Mouse (Mus musculus) limb, embryonic 14.5 days (tissue): Measurements from ENCODE around the gene Clrn1. TPM values are rescaled to one million over a fixed set of nuclear protein-coding genes. Genes with fewer than 3 reads are reported as not detected.

ENCODE experiments used
- ATAC-seq: fragments of 200-750 bp; cut with Nextera tagmentation; 2 replicates; pipeline ENCODE4 v1.8.0; 2017; ENCODE audit warnings: low read depth, moderate number of reproducible peaks, moderate TSS enrichment; ENCODE audit not compliant: low FRiP score
- DNase-seq: peaks from one replicate; pipeline ENCODE4 v3.0.0-alpha.2; 2015; ENCODE audit warnings: low spot score
- H3K27ac ChIP-seq: fragments of 300-500 bp; sonication (generic); replicated peaks from 2 replicates; pipeline ENCODE4 v1.5.1; 2014; ENCODE audit warnings: low read depth, mild to moderate bottlenecking, low read length, moderate library complexity, mixed read lengths
- H3K27me3 ChIP-seq: fragments of 300-500 bp; sonication (generic); 2 replicates; pipeline ENCODE4 v1.6.1; 2014; ENCODE audit warnings: low read length, mixed read lengths; ENCODE audit not compliant: control insufficient read depth, insufficient read depth
- H3K36me3 ChIP-seq: fragments of 300-500 bp; sonication (generic); 2 replicates; pipeline ENCODE4 v1.6.1; 2014; ENCODE audit warnings: mild to moderate bottlenecking, low read length, moderate library complexity, mixed read lengths; ENCODE audit not compliant: control insufficient read depth, insufficient read depth
- H3K4me1 ChIP-seq: fragments of 300-500 bp; sonication (generic); 2 replicates; pipeline ENCODE4 v1.6.1; 2014; ENCODE audit warnings: antibody characterized with exemption, low read length, mixed read lengths; ENCODE audit not compliant: control insufficient read depth, insufficient read depth
- H3K4me2 ChIP-seq: fragments of 300-500 bp; sonication (generic); replicated peaks from 2 replicates; pipeline ENCODE4 v1.6.1; 2014; ENCODE audit warnings: low read depth, mild to moderate bottlenecking, low read length, moderate library complexity; ENCODE audit not compliant: severe bottlenecking
- H3K4me3 ChIP-seq: fragments of 300-500 bp; sonication (generic); replicated peaks from 2 replicates; pipeline ENCODE4 v1.5.1; 2014; ENCODE audit warnings: low read length
- H3K9ac ChIP-seq: fragments of 300-500 bp; sonication (generic); 2 replicates; pipeline ENCODE4 v1.6.1; 2014; ENCODE audit warnings: mild to moderate bottlenecking, low read depth, low read length, moderate library complexity; ENCODE audit not compliant: severe bottlenecking
- H3K9me3 ChIP-seq: fragments of 300-500 bp; sonication (generic); 2 replicates; pipeline ENCODE4 v1.6.1; 2016; ENCODE audit warnings: low read length; ENCODE audit not compliant: control insufficient read depth
- POLR2A ChIP-seq: fragments of 200-500 bp; IDR thresholded peaks from 2 replicates; pipeline ENCODE4 v1.8.0; 2012; ENCODE audit warnings: inconsistent platforms, mild to moderate bottlenecking, moderate library complexity, borderline replicate concordance; ENCODE audit not compliant: insufficient read depth, insufficient read length; ENCODE audit errors: extremely low read depth
- WGBS: fragments of 180-500 bp; shearing (Covaris S2); extraction: QIAGEN DNeasy Blood & Tissue Kit; methylation state at CpG from one replicate; pipeline ENCODE4 v1.1.7; 2014; 5-methylcytosine and 5-hydroxymethylcytosine counted together
- polyA plus RNA-seq, 2 experiments: library from polyadenylated mRNA; depleted of rRNA in 1 of 2; stranded (reverse) in 1 of 2; unstranded in 1 of 2; fragments of >200 nt; fragmentation: Nextera tagmentation in 1 of 2; extraction: Ambion mirVana in 1 of 2; gene quantifications; 2 replicates each; pipeline versions ENCODE4 v1.2.1 to v1.2.3; 2012 to 2014

Clrn1 gene
- polyA plus RNA-seq, 2 experiments = 0.08 to 0.44 TPM

GRCm38 (mm10) chr3:58804745-58805144, 80.4 kb downstream of the Clrn1 start:
- Histone ChIP-seq H3K4me3 (no peak overlapping the region), H3K27me3 (no peaks in the 10 kb centered on the region), H3K9ac (no peak overlapping the region), H3K27ac (no peak overlapping the region), H3K36me3 (no peaks in the 10 kb centered on the region), H3K4me2 (no peak overlapping the region), H3K4me1 (peaks cover 4% of the 10 kb centered on the region; the same call in 1 of the 2 replicates), H3K9me3 (no peaks in the 10 kb centered on the region)
- TF ChIP-seq POLR2A = no peak
- 88% methylated on average over 6 of the region's 6 CpGs for WGBS
- DNase-seq (no peak), ATAC-seq (no peak)

- DNase-seq (peak; percentile 0), ATAC-seq (no peak)
- WGBS = 65% methylated on average over 4 of the region's 4 CpGs
- Histone ChIP-seq H3K27ac (no peak overlapping the region), H3K27me3 (no peaks in the 10 kb centered on the region), H3K36me3 (no peaks in the 10 kb centered on the region), H3K4me2 (no peak overlapping the region), H3K4me1 (no peaks in the 10 kb centered on the region), H3K4me3 (no peak overlapping the region), H3K9ac (no peak overlapping the region), H3K9me3 (no peaks in the 10 kb centered on the region)
- no peak for TF ChIP-seq POLR2A
These were observed 86.5 kb downstream of the Clrn1 start for GRCm38 (mm10) chr3:58798676-58799075.

GRCm38 (mm10) chr3:58798245-58798644, 86.9 kb downstream of the Clrn1 start:
- H3K4me2 ChIP-seq = no peak overlapping the region
- ATAC-seq = no peak

More at GRCm38 (mm10) chr3:58798245-58798644, 86.9 kb downstream of the Clrn1 start:
- H3K9me3 ChIP-seq = no peaks in the 10 kb centered on the region
- no peak overlapping the region for H3K9ac ChIP-seq
- TF ChIP-seq POLR2A = no peak
- DNase-seq = no peak
- H3K4me3 ChIP-seq = no peak overlapping the region
- H3K27ac ChIP-seq = no peak overlapping the region
- whole genome bisulfite sequencing = 34% methylated on average over 8 of the region's 8 CpGs
- H3K36me3 ChIP-seq = no peaks in the 10 kb centered on the region
- no peaks in the 10 kb centered on the region for H3K27me3 ChIP-seq
- H3K4me1 ChIP-seq = no peaks in the 10 kb centered on the region

Other genes with a start within 250 kb of the Clrn1 start
- gene Erich6, start 248.1 kb downstream of the Clrn1 start, polyA plus RNA-seq (2012; rRNA removed) = 0.09 and 0.21 TPM in 2 replicates
- not detected in 2 replicates for gene Erich6, start 248.1 kb downstream of the Clrn1 start, polyA plus RNA-seq (2014; fragmentation: Nextera tagmentation; extraction: Ambion mirVana)
- 12.2 and 16.9 TPM in 2 replicates for gene Siah2, start 192.9 kb downstream of the Clrn1 start, polyA plus RNA-seq (2012; rRNA removed)
- gene Siah2, start 192.9 kb downstream of the Clrn1 start, polyA plus RNA-seq (2014; fragmentation: Nextera tagmentation; extraction: Ambion mirVana) = 7.5 and 10.7 TPM in 2 replicates
- 0.04 and 0.13 TPM in 2 replicates for gene Mindy4b-ps, start 63.0 kb downstream of the Clrn1 start, polyA plus RNA-seq (2012; rRNA removed)
- not detected in 2 replicates for gene Mindy4b-ps, start 63.0 kb downstream of the Clrn1 start, polyA plus RNA-seq (2014; fragmentation: Nextera tagmentation; extraction: Ambion mirVana)
- gene Med12l, start 120.5 kb upstream of the Clrn1 start, polyA plus RNA-seq (2012; rRNA removed) = 4.5 and 4.9 TPM in 2 replicates
- 2.3 and 2.4 TPM in 2 replicates for gene Med12l, start 120.5 kb upstream of the Clrn1 start, polyA plus RNA-seq (2014; fragmentation: Nextera tagmentation; extraction: Ambion mirVana)
- gene Gpr171, start 216.5 kb upstream of the Clrn1 start, polyA plus RNA-seq (2012; rRNA removed) = 0.13 and 0.19 TPM in 2 replicates
- gene Gpr171, start 216.5 kb upstream of the Clrn1 start, polyA plus RNA-seq (2014; fragmentation: Nextera tagmentation; extraction: Ambion mirVana) = 0.75 and 1.5 TPM in 2 replicates